Mouse (Mus musculus) forelimb bud, embryonic 11.5 days (tissue): ENCODE results near the gene Zic1.

Experiments
- DNase-seq: peaks from one replicate; pipeline ENCODE4 v3.0.0-alpha.2; 2012; ENCODE audit warnings: low read depth, low spot score

Gene Zic1

GRCm38 (mm10) chr9:91365664-91366063 lies at the start of gene Zic1:
Gene Zic1 (minus strand): TSS chr9:91365810.
- DNase-seq: no peak

GRCm38 (mm10) chr9:91414007-91414661 lies 48.5 kb upstream of the Zic1 start:
- DNase-seq: no peak

DNA sequence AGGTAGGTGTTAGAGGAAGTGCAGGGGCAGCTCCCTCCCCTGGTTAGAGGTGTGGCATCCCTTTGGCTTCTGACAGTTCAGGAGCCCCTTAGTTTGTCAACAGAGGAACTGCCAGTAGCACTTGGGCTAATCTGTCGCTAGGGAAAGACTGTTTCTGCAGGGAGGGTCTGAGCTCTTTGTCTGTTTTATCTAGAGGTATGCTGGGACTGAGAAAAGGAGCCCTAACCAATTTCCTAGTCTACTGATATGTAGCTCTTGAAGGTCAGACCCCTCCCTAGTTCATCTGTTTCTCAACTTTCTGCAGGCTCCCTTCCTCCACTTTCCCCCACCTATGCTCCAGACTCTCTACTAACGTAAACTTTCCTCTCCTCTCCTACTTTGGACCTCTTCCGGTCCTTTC lies 44.2 kb upstream of the Zic1 start:
- DNase-seq: no peak

DNA sequence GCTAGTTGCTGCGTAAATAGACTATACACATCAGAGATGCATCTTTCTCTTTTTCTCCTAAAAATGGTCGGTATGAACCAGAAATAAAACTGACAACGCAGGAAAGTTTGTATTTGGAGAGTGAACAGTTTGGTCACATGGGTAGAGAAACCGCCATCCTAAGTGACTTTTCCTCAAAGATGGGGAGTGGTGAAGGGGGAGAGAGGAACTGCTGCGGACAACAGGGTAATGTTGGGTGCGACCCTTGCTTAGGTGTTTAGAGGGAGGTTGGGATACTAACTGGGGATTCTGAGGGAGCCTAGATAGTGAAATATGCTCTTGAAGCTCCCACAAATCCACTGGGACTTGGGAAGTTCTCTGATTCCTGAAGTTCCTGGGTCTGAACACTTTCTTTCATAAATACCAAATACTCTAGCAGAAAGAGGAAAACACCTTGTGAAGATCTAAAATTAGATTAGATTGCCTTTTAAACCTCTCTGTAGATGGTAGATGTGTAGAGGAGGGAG lies 40.7 kb upstream of the Zic1 start:
- DNase-seq: no peak

GRCm38 (mm10) chr9:91405753-91406178 lies 40.2 kb upstream of the Zic1 start:
- no peak for DNase-seq

DNA sequence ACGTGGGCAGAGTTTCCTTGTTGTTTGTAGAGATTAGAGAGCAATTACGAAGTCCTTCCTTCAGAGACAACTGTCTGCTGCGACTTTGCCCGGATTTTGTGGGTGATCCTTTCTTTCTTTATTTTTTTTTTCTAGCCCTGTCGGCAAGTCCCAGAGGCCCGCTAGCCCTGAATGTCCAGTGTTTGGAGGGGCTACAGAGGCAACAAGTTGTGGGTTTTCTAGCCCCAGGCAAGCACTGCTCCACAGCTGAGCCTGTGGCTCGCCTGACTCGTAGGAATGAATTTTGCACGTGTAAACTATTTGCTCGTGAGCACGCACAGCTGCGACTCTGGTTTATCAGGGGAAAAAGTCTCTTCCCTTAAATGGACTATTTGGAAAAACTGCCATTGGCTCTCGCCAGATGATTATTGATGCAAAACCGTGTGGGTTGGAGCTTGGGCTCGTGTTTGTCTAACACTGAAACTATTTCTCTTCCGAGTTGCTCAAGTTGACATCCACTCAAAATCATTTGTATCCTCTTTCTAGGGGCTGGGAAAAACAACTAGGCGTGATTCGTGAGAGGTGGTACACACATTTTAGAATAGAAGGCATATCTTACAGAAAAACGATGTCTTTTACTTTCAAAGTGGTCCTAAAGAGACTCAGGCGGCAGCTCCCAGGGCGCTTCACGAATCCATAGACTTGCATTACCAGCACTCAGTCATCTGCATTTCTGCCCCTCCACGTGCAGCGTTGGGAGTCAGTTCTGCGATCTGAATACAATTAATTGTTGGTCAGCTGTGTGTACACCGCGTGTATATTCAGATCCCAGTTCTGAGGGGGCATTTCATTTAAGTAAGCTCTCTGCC lies 39.5 kb upstream of the Zic1 start:
- DNase-seq: no peak

DNA sequence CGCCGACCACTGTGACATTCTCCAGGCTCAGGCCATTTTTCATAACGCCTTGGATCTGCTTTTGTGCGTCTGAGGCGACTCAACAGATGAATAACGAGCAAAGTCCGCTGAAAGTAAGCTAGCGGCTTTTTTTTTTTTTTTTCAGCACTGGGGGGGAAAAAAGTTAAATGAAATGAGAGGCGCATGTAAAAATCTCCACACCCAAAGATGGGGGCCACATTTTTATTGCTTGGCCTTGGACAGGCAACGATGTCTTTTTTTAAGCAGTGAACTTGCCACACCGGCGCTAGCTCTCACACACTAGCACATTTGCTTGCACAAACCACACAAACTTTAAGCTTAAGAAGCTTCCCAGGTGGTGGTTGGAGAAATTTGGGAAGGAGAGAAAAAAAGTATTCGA lies 38.6 kb upstream of the Zic1 start:
- no peak for DNase-seq

DNA sequence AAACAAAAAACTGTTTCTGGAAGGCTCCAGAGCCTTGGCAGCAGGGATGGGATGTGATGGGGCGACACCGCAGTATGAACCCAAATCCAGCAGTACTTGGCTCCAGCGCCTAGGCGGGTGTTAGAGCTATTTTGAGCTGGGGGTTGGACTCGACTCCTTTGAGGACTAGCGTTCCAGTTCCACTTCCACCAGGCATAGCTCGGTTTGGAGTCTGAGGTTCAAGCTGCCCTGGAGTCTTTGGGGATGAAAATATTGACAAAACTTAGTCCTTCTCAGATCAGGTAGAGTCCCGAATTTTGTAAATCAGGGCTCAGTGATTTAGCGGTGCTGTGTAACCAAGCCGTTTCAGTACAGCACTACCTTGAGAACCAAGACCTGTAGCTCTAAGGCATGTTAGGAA lies 35.9 kb upstream of the Zic1 start:
- no peak for DNase-seq

DNA sequence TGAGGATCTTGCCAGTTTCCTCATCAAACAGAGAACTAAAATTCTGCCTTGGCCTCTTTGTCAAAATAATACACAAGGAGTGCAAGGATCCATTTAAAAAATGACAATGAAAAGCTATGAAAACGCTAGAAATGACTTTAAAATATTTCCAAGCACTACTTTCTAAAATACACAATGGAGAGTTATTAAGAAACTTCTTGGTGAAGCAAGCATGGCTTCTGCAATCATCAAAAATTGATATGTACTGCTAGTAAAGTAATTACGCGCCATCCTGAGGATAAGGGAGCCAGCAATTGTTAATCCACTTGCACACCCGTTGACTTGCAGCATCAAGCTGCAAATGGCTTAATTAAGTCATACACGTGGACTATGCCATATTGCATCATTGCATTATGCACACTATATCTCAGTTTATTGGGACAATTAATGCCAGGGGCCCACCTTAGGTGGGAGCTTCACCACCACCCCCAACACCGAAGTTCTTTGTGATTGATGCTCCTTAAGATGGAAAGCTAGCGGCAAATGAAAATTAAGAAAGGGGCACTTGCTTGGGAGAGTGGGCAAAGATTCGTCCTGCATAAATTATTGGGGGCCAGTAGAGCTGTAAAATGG lies 35.0 kb upstream of the Zic1 start:
- DNase-seq: no peak

DNA sequence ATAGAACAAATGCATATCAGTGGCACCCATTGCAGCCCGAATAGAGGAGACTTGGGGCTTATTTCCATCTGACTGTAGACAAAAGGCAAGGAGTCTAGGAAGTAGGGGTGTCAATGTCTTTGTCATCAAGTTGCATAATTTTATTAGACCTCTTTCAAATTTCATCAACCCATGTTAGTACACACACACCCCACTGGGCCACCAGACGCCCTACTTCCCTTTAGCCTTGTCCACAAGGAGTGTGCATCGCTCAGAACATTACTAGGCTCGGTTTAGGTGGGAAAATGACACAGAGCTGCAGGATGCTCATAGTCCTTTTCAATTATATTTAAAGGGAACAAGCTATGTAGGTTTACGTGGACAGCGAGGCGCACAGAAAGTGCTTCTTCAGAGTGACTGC lies 34.4 kb upstream of the Zic1 start:
- no peak for DNase-seq

DNA sequence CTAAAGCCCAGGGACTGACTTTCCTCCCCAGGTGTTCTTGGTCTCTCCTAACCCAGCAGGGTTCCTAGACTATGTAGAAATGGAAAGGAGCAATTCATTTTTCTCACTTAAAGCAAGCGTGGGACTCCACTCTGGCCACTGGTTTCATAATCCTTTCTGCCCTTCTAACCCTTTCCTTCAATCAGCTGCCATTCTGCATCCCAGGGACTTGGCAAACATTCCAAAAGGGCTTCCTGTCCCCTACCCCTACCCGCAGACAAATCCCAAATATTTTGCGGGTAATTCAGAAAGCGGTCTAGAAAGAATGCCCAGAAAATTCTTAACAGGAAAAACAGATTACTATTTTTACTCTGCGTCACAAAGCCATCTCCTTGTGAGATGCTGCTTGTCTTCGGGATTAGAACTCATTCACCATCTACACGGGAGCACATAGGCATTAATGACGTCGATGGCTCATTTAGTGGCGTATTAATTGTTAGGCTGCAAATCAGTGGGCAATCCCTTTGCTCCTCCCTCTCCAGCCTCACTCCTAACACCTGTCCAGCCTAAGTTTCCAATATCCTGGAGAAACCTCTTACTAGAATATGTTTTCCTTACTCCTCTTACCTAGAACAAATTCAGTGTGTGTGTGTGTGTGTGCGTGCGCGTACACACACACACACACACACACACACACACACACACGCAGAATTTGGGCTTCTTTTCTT lies 29.6 kb upstream of the Zic1 start:
- DNase-seq: no peak

GRCm38 (mm10) chr9:91394211-91394646 lies 28.6 kb upstream of the Zic1 start:
- DNase-seq: no peak

GRCm38 (mm10) chr9:91393376-91394068 lies 27.9 kb upstream of the Zic1 start:
- DNase-seq: no peak

- DNase-seq: no peak
Observed at GRCm38 (mm10) chr9:91388173-91388572, 22.6 kb upstream of the Zic1 start.

DNA sequence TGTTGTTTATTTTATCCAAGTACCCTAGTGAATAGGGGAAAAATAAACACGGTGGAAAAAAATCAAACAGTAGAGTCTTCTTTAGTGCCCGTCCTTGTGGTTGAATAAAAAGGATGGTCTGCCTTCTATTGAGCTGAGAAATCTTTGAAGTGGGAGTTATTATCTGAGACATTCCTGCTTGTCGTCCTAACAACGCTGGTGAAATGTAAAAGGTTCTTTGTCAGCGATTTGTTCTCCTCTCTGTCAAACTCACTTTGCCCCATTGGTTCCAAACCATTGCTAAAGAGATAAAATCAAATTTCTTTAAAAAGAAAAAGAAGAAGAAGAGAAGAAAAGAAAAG lies 22.1 kb upstream of the Zic1 start:
- DNase-seq: no peak

DNA sequence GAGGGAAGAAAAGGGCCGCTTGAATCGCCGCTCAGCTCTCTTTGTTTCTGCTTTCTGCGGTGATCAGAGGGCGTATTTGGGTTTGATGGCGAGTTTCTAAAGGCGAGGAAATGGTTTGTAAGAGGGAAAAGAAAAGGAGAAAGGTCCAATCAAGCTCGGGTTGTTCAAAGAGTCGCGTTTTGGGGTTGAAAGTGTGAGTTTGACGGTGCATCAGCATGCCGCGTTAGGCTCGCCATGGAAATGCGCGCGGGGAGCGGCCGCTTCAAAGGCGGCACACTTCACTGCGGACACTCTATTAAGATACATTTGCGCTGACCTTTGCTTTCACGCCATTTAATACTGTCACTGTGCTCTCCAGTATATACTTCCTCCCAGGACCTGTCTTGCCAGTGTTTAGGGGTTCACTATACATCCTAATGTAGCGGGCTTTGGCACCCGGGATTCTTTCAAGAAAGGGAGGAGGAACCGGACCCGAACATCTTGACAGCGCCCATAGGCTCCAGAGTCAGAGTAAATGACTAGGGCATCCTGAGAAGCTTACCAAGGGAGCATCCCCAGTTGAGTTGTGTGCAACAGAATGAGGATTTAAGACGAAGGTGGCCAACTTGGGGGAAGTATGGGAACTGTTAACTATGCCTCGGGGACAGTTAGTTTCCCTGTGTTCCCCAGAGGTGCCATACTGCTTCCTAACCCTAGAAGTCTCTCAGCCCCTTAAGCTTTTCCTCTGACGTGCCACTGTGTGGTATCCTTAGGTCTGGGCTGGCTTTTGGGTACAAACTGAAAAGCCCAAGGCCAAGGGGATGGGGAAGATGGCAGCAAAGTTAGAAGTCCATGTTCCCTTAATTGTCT lies 21.5 kb upstream of the Zic1 start:
- no peak for DNase-seq

DNA sequence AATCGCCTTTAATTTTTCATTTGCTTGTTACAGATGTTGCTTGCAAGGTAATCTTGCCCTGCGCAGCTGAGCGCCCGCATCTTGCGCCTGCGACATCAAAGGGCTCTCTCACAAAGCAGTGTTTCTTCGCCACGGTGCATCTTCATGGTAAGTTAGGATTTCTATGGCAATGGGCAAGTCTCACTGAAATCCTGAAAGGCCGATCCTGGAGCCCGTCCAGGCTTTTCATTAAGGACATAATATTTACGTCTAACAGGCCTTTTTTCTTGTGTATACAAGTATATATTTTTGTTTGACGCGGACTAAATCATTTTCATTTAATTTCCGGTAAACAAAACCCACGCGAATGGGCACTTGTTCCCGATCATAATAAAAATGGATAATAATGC lies 20.9 kb upstream of the Zic1 start:
- DNase-seq: no peak

GRCm38 (mm10) chr9:91385561-91386430 lies 20.2 kb upstream of the Zic1 start:
- no peak for DNase-seq
